Mouse (Mus musculus) c-Kit-negative CD71-positive TER-119-positive erythroid progenitor cells, embryonic 14.5 days (primary cell): ENCODE results near the gene Nmb.

Source experiments
- DNase-seq: peaks from one replicate; pipeline ENCODE4 v3.0.0-alpha.2; 2013; ENCODE audit warnings: low read depth, low spot score

Gene Nmb

DNA sequence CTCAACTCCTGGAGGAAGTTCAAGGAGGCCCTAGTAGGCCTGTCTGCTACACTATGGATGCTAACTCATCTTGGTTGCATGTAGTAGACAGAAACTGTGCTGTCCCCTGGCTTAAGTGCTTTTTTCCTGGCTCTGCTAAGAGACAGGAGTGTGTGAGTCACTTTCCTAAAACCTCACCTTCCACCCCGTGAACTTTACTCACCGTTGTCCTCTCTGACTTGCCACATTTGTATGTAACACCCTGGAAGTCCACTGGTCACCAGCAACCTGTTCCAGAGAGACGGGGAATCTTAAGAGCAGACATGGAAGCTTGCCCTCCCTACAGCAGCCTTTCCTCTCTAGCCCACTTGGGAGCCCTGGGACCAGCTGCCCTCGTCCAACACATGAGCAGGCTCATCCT lies 7.2 kb downstream of the Nmb start:
- no peak for DNase-seq

GRCm38 (mm10) chr7:80897134-80897533 lies 7.7 kb downstream of the Nmb start:
- DNase-seq, result no peak

- DNase-seq, result no peak
Measured at GRCm38 (mm10) chr7:80894815-80895519, 9.9 kb downstream of the Nmb start.

GRCm38 (mm10) chr7:80894196-80894595 lies 10.7 kb downstream of the Nmb start:
- no peak for DNase-seq

- no peak for DNase-seq
Measured at GRCm38 (mm10) chr7:80893753-80894129, 11.1 kb downstream of the Nmb start.

DNA sequence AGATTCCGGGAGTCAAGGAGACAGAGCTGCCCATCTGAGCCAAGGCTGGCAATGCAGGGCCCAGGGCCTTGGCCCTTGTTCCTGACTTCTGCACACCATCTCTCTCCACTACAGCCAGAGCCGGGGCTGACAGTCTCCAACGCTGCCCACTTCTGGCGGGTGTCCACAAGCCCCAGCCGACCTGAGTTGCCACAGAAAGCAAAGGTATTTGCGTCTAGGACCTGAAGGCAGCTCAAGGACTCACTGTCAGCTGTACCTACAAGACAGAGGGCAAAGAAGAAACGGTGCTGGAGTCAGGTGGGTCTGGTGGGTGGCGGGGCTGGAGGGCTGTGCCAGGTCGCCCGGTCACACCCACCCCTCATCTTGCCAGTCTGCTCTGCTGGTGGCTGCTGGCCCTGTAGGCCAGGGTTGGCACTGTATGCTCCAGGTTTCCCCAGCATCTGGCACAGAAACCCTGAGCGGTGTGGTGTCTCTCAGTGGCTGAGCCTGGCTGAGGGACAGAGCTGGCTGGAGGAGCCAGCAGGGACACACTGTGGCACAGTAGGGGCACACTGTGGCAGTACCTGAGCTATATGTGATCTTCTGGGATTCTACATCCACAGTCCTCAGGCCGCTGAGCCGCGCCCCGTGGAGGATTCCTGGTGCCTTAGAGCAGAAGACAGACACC lies 11.7 kb downstream of the Nmb start:
- no peak for DNase-seq

DNA sequence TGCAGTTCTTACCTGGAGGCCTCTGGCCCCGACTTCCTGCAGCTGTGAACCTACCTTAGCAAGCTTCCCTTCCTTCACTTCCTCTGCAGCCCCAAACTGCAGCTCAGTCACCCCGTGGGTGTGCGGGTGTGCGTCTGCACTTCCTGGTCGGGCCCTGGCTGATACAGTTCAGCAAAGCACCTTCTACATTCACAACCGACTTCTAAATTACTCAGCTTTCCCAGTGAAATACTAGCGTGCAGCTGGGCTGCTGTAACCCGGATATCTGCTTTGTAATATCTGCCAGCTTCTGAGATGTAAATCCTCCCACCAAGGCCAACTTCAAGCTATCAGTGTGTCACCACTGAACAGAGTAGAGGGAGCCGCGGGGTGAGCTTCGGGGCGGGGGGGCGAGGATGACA lies 15.0 kb downstream of the Nmb start:
- no peak for DNase-seq

- DNase-seq, result no peak
Measured at GRCm38 (mm10) chr7:80889021-80889511, 15.8 kb downstream of the Nmb start.

- no peak for DNase-seq
Measured at GRCm38 (mm10) chr7:80888595-80888994, 16.3 kb downstream of the Nmb start.

- no peak for DNase-seq
Measured at GRCm38 (mm10) chr7:80885666-80886065, 19.2 kb downstream of the Nmb start.

- no peak for DNase-seq
Measured at GRCm38 (mm10) chr7:80882830-80883505, 21.9 kb downstream of the Nmb start.

DNA sequence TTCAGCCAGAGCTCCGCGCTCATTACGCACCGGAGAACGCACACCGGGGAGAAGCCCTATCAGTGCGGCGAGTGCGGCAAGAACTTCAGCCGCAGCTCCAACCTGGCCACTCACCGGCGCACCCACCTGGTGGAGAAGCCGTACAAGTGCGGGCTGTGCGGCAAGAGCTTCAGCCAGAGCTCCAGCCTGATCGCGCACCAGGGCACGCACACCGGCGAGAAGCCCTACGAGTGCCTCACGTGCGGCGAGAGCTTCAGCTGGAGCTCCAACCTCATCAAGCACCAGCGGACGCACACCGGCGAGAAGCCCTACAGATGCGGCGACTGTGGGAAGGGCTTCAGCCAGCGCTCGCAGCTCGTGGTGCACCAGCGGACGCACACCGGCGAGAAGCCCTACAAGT lies 29.1 kb downstream of the Nmb start:
- no peak for DNase-seq

- no peak for DNase-seq
Measured at GRCm38 (mm10) chr7:80873631-80874030, 31.2 kb downstream of the Nmb start.

DNA sequence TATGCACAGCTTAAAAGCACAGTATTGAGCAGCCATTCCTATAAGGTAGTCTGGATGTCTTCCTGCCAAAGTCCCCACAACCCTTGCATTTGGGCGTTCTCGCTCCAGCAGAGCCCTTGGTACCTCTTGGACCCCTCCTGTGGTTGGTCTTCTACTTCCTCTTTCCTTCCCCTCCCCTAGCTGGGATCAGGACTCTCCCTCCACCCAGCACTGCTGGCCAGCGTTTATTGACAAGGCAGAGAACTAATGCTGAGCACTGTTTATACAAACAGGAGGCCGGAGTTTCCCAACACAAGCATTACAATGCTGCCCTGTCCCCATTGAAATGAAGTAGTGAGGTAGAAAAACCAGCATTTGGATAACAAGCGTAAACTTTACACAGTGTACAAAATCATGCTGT lies 31.8 kb downstream of the Nmb start:
- no peak for DNase-seq

GRCm38 (mm10) chr7:80868686-80869085 lies 36.2 kb downstream of the Nmb start:
- no peak for DNase-seq

DNA sequence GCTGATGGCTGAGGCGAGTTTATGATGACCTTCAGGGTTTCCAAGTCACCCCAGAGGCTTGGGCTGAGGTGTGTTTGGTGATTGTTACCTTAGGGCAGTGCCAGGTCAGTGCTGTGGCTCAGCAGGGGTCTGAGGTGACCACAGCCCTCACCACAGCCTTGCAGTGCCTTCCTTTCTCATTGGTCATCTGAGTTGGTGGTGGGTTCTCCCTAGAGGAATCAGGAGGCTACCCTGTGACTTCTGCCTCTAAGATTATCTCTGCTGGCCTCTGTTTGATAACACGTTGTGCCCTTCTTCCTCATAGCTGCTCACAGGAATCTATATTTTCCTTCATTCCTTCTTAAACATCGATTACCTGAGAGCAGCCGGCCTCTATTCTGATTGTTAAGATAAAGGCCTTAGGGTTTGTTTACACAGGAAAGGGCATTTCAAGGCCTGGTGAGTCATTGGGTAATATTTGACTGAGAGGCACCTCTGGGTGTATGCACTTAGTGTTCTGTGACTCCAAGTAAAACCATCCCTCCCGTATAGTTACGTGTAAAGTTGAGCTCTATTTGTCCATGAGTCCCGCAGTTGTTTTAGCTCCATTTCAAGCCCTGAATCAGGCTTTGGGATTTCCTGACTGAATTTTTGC lies 38.2 kb downstream of the Nmb start:
- DNase-seq, result no peak

- DNase-seq, result no peak
Measured at GRCm38 (mm10) chr7:80865521-80865920, 39.4 kb downstream of the Nmb start.

GRCm38 (mm10) chr7:80864831-80865230 lies 40.0 kb downstream of the Nmb start:
- no peak for DNase-seq

DNA sequence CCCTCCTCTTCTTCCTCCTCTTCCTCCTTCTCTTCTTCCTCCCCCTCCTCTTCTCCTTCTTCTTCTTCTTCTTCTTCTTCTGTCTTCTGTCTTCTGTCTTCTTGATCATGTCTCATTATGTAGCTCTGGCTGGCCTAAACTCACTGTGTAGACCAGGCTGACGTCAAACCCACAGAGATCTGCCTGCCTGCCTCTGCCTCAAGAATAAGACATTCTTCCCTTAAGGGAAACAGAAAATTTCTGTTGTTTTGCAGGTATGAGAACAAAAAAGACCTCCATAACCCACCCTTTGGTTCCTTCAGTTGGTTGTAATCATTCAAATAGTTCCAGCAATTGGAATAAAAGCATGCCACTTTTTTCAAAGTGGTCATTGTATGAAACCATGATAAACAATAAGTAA lies 40.7 kb downstream of the Nmb start:
- no peak for DNase-seq

GRCm38 (mm10) chr7:80863520-80863919 lies 41.4 kb downstream of the Nmb start:
- no peak for DNase-seq

- DNase-seq, result no peak
Measured at GRCm38 (mm10) chr7:80862475-80862874, 42.4 kb downstream of the Nmb start.

DNA sequence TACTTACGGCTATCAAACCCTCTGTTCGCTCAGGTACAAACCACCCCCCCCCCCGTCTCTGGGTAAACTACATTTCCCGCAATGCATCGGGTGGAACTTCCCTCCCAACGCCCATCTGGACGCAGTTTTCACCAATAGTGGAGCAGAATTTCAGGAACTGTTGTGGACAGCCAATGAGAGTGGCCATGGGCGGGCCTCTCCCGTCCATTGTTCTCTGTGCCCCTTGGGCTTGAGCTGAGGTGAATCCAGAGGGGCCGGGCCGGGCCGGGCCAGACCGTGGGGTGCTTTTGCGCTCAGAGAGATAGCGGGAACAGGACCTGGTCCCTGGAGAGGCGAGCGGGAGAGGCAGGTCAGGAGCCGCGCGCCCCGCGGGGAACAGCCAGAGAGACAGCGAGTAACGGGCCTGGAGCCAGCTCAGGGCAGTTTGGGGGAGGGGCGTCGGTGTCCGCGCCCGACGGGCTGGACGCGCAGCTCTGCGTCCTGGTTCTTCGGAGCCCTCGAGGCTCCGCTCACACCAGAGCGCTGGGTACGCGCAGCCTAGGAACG lies 44.1 kb downstream of the Nmb start, which contains the start of gene Zscan2:
Gene Zscan2 (plus strand): TSS at position 192 of the 546 bp plus-strand sequence.
- DNase-seq, result peak; percentile 58
